Mouse (Mus musculus): ENCODE measurements around the gene Smlr1.

DNA sequence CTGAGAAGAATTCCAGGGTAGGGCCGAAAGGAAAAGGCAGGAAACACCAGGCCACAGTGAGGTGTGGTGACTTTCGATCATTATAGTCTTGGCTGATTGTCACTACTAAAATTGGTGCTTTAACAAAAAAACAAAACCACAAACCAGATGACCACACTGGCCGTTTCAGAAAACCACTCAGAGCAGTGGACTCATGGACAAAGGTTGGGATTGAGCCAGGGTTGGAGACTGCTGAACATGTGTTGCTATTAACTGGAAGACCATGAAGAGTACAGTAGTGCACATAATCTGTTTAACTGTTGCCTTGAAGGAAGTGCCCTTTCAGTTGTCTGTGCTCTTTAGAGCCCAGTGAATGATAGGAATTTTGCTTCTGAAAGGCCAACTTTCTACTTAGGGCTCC lies 8.9 kb downstream of the Smlr1 start:
- TF ChIP-seq EP300 (IDR thresholded peaks at IDR 0.05; ENCODE audit: low read depth) (no peak), CTCF (IDR thresholded peaks at IDR 0.05; ENCODE audit: low read depth) (no peak)
